ENCODE assay signal across 10 mouse cellular contexts in the genomic region with DNA sequence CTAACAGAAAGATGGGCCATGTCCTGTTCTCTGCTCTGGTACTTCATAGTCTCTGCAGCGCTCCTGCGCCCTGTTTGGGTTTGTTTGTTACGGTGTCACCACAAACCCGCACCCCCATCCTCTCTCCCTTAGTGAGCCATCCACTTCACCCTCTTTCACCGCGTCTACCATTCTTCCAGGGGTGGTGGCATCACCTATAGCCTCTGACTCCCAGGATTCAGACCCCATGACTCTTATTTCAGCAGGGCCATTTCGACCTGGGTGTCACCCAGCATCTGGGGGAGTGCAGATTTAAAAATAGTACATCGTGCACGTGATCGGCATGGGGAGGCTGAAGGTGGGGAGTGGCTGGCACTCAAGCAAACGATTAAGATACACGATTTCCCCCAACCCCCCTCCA. TPM values are rescaled to one million over a fixed set of nuclear protein-coding genes. Genes with fewer than 3 reads are reported as not detected.
A peak's percentile ranks its signal among the peaks of the same experiment; 100 is the strongest.
DNase-seq lines count a peak whose midpoint lies in the region; ATAC-seq lines count a peak whose summit lies in the region.
"Had no signal": no experiment of that assay in that cellular context is flagged by ENCODE, and none has a peak within 500 bp of the region (broad histone marks: within the 10 kb centered on the region; RNA-seq: fewer than 3 reads in every experiment).

No protein-coding gene starts in this region.

- ATAC-seq in kidney, embryonic 15.5 days (replicated peaks; ENCODE audit: low FRiP score), result 0 out of 2 replicates have a peak, but pooled peaks have one; percentile 9
- peak; percentile 29; the same call in 1 of the 2 replicates for ATAC-seq in intestine, embryonic 16.5 days
- peak; percentile 10 for ATAC-seq in midbrain, embryonic 12.5 days (ENCODE audit: low FRiP score, low read depth)

- H3K9ac ChIP-seq in kidney, embryonic 15.5 days, result peak overlapping the region; percentile 59
- peak overlapping the region; percentile 71 for H3K9ac ChIP-seq in intestine, embryonic 16.5 days (ENCODE audit: low read depth, low read length)
- H3K9ac ChIP-seq in midbrain, embryonic 12.5 days (replicated peaks), result peak overlapping the region; percentile 71

- peak overlapping the region; percentile 97 for H3K4me2 ChIP-seq in kidney, embryonic 15.5 days
- H3K4me2 ChIP-seq in intestine, embryonic 16.5 days (ENCODE audit: low read depth, low read length), result peak overlapping the region; percentile 97
- H3K4me2 ChIP-seq in midbrain, embryonic 12.5 days (replicated peaks), result peak overlapping the region; percentile 88

- no peaks in the 10 kb centered on the region for H3K36me3 ChIP-seq in kidney, embryonic 15.5 days
- H3K36me3 ChIP-seq in intestine, embryonic 16.5 days (ENCODE audit: control insufficient read depth, insufficient read depth, low read length), result no peaks in the 10 kb centered on the region
- no peaks in the 10 kb centered on the region for H3K36me3 ChIP-seq in midbrain, embryonic 12.5 days

- H3K9me3 ChIP-seq in kidney, embryonic 15.5 days (replicated peaks), result no peaks in the 10 kb centered on the region
- H3K9me3 ChIP-seq in intestine, embryonic 16.5 days (ENCODE audit: control insufficient read depth, low read length), result no peaks in the 10 kb centered on the region
- no peaks in the 10 kb centered on the region for H3K9me3 ChIP-seq in midbrain, embryonic 12.5 days

- no peak for DNase-seq in kidney, postnatal 36 days
- DNase-seq in cerebellum, adult 11-12 months, result peak; percentile 59
- peak; percentile 29 to 38 for DNase-seq in frontal cortex, postnatal 10 days (ENCODE audit: low spot score in 2 of 2)
- no peak for DNase-seq in adrenal gland, postnatal 4 days (ENCODE audit: low spot score in 2 of 2)
- no peak for DNase-seq in MN1 (ENCODE audit: low spot score)

- H3K4me3 ChIP-seq in kidney, embryonic 15.5 days (replicated peaks), result peak overlapping the region; percentile 64
- H3K4me3 ChIP-seq in intestine, embryonic 16.5 days (ENCODE audit: low read length), result peak overlapping the region; percentile 71
- H3K4me3 ChIP-seq in midbrain, embryonic 12.5 days, result peak overlapping the region; percentile 65

- H3K27ac ChIP-seq in kidney, embryonic 15.5 days, result 0 out of 2 replicates have a peak overlapping the region, but pooled peaks have one; percentile 66
- no peak overlapping the region for H3K27ac ChIP-seq in intestine, embryonic 16.5 days (ENCODE audit: low read length)
- peak overlapping the region; percentile 80 for H3K27ac ChIP-seq in midbrain, embryonic 12.5 days (replicated peaks)

- peaks cover 19% of the 10 kb centered on the region for H3K4me1 ChIP-seq in kidney, embryonic 15.5 days
- H3K4me1 ChIP-seq in intestine, embryonic 16.5 days (ENCODE audit: control insufficient read depth, insufficient read depth, low read length), result 0 out of 2 replicates have a peak, but pooled peaks cover 3% of the 10 kb centered on the region
- peaks cover 10% of the 10 kb centered on the region; the same call in 1 of the 2 replicates for H3K4me1 ChIP-seq in midbrain, embryonic 12.5 days

- peaks cover 45% of the 10 kb centered on the region for H3K27me3 ChIP-seq in kidney, embryonic 15.5 days
- H3K27me3 ChIP-seq in intestine, embryonic 16.5 days (replicated peaks; ENCODE audit: control insufficient read depth, insufficient read depth, low read length), result peaks cover 12% of the 10 kb centered on the region; the same call in 1 of the 2 replicates
- peaks cover 22% of the 10 kb centered on the region for H3K27me3 ChIP-seq in midbrain, embryonic 12.5 days
- H3K27me3 ChIP-seq: CH12.LX had no signal

- WGBS in kidney, embryonic 15.5 days, result 3% methylated on average over 12 of the region's 12 CpGs
- WGBS in intestine, embryonic 16.5 days, result 3% methylated on average over 12 of the region's 12 CpGs
- WGBS in midbrain, embryonic 12.5 days, result 2% methylated on average over 12 of the region's 12 CpGs

RNA-seq across cellular contexts. Expression of gene Rgs7bp, which starts 1.1 kb away (rescaled TPM):
- 2.5 TPM in 2 replicates for polyA plus RNA-seq in kidney, embryonic 15.5 days (2015; fragmentation: Nextera tagmentation; extraction: Ambion mirVana)
- polyA plus RNA-seq in intestine, embryonic 16.5 days (2015; fragmentation: Nextera tagmentation; extraction: Ambion mirVana), result 2.1 and 2.2 TPM in 2 replicates
- 1.6 and 1.8 TPM in 2 replicates for polyA plus RNA-seq in midbrain, embryonic 12.5 days (2016; fragmentation: Nextera tagmentation; extraction: Ambion mirVana)
- total RNA-seq in adrenal gland, postnatal 4 days (2021), result 1 to 10 TPM; 3.1 to 3.2 TPM
- total RNA-seq: CH12.LX had no signal

RNA-seq across cellular contexts. Expression of gene 4933425L06Rik, which starts 28.3 kb away (rescaled TPM):
- polyA plus RNA-seq in kidney, embryonic 15.5 days (2015; fragmentation: Nextera tagmentation; extraction: Ambion mirVana), result not detected in 2 replicates
- not detected in 2 replicates for polyA plus RNA-seq in intestine, embryonic 16.5 days (2015; fragmentation: Nextera tagmentation; extraction: Ambion mirVana)
- not detected in 2 replicates for polyA plus RNA-seq in midbrain, embryonic 12.5 days (2016; fragmentation: Nextera tagmentation; extraction: Ambion mirVana)
- not detected for total RNA-seq in adrenal gland, postnatal 4 days (2021)
- total RNA-seq: gastrocnemius, postnatal 4 days had no signal

Comparison
In these comparisons a context has a peak if more than half of its experiments do, and no peak if none do; other contexts are left out.
1. DNase-seq: peak in cerebellum, adult 11-12 months (single experiment) and frontal cortex, postnatal 10 days (2 of 2); none in kidney, postnatal 36 days (0 of 2), adrenal gland, postnatal 4 days (0 of 2) and MN1 (single experiment).
2. Peak in every context shown above with its lines, with median percentiles within 50 percentile points of each other: ATAC-seq, H3K4me2 ChIP-seq, H3K4me3 ChIP-seq and H3K9ac ChIP-seq.